Mouse (Mus musculus): ENCODE measurements around the gene Atp6v0e. TPM values are rescaled to one million over a fixed set of nuclear protein-coding genes. Genes with fewer than 3 reads are reported as not detected.

The Atp6v0e gene
- total and polyA plus RNA-seq, 3 experiments = 190 to 422 (median 226) TPM

DNA sequence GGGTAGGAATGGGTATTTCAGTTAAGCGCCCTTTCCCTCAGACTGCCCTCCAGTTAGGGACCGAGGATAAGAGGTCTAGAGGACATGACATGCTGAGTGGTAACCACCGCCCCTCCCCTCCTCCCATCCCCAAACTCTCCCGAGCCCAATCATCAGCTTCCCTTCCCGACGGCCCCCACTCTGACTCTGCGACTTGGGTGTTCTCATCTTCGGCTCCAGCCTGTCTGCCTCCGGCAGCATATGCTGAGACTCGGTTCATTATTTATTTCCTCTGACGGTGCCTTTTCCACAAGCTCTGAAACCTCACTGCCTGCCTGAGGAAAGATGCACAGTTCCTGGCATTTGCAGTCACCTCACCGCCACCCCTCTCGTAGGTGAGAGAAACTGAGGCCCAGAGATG is 15.7 kb upstream of the Atp6v0e start:
- no peaks in the 10 kb centered on the region for H3K79me2 ChIP-seq (replicated peaks; ENCODE audit: control insufficient read depth, extremely low read depth, insufficient read depth, poor library complexity, severe bottlenecking)
- dilution Hi-C loops (cut with MboI; ENCODE audit: extremely low pct_ligation_motif_present, extremely low pct_unique_long_range_greater_than_20kb, low sequenced_read_pairs) = no loop called here
- H3K27ac ChIP-seq (ENCODE audit: insufficient read depth, low read depth) = no peak overlapping the region

DNA sequence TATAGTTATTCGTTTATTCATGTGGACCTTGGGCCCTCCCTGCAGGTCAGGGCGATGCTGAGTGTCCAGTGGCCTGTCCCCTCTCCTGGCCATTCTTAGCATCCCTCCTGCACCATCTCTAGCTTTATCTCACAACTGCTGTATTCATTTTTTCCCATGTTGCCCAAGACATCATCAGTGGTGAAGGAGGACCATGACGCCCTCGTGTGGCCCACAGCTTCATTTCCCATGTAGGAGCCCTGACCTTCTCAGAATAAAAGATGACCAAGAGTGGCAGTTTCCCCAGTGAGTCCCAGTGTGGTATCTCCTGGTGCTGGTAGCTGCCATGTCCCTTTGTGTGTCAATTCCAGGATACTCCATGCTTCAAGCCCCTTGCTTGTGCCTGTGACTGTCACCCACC is 13.5 kb upstream of the Atp6v0e start:
- H3K9me3 ChIP-seq (replicated peaks; ENCODE audit: low read length) = no peaks in the 10 kb centered on the region
- no peak overlapping the region for H3K4me3 ChIP-seq (replicated peaks in 1 of 3; ENCODE audit: low read depth in 2 of 3, low read length in 2 of 3, poor library complexity in 1 of 3)
- H3K36me3 ChIP-seq (replicated peaks in 1 of 2; ENCODE audit: control insufficient read depth in 1 of 2, insufficient read depth in 1 of 2, low read length in 1 of 2) = peaks cover 60 to 93% of the 10 kb centered on the region in 2 experiments
- H3K79me2 ChIP-seq (replicated peaks; ENCODE audit: control insufficient read depth, extremely low read depth, insufficient read depth, poor library complexity, severe bottlenecking) = no peaks in the 10 kb centered on the region
- dilution Hi-C loops (cut with MboI; ENCODE audit: extremely low pct_ligation_motif_present, extremely low pct_unique_long_range_greater_than_20kb, low sequenced_read_pairs) (no loop called here), in situ Hi-C loops (cut with MboI; ENCODE audit: low pct_ligation_motif_present, low pct_unique_long_range_greater_than_20kb, low sequenced_read_pairs) (loop anchor here (25.0 kb wide), 1 partner anchor 362 kb away; no protein-coding TSS in a partner anchor)
- TF ChIP-seq RAD21 (IDR thresholded peaks at IDR 0.05; ENCODE audit: low read depth, low read length) (peak; percentile 49), MAZ (IDR thresholded peaks at IDR 0.05; ENCODE audit: low read depth, low read length) (no peak), SMC3 (IDR thresholded peaks at IDR 0.05; ENCODE audit: low read depth, low read length) (peak; percentile 55), TCF12 (IDR thresholded peaks at IDR 0.05; ENCODE audit: low read depth, low read length) (no peak), MEF2A (IDR thresholded peaks at IDR 0.05; ENCODE audit: borderline replicate concordance, low read depth, low read length) (no peak), CTCF (conservative IDR thresholded peaks at IDR 0.05 in 1 of 2, IDR thresholded peaks at IDR 0.05 in 1 of 2; ENCODE audit: low read depth in 2 of 2, low read length in 2 of 2) (peak in 1 of 2 experiments; percentile 61; a peak in 2 of 4 replicates), NRF1 (IDR thresholded peaks at IDR 0.05; ENCODE audit: low read depth, low read length) (no peak)
- peak; percentile 29 for DNase-seq (ENCODE audit: extremely low read depth)
- H3K4me1 ChIP-seq (ENCODE audit: control insufficient read depth in 1 of 2, insufficient read depth in 2 of 2) = no peaks in the 10 kb centered on the region
- no peak overlapping the region for H3K4me2 ChIP-seq (ENCODE audit: insufficient read depth, low read depth, poor library complexity, severe bottlenecking)
- H3K9ac ChIP-seq (ENCODE audit: insufficient read depth, low read depth) = no peak overlapping the region
- H3K27me3 ChIP-seq (replicated peaks) = no peaks in the 10 kb centered on the region
- H3K27ac ChIP-seq (ENCODE audit: insufficient read depth, low read depth) = no peak overlapping the region

More for the DNA sequence above, 15.7 kb upstream of the Atp6v0e start:
- Histone ChIP-seq H3K9ac (ENCODE audit: insufficient read depth, low read depth) (no peak overlapping the region), H3K4me3 (replicated peaks in 1 of 3; ENCODE audit: low read depth in 2 of 3, low read length in 2 of 3, poor library complexity in 1 of 3) (no peak overlapping the region), H3K36me3 (replicated peaks in 1 of 2; ENCODE audit: control insufficient read depth in 1 of 2, insufficient read depth in 1 of 2, low read length in 1 of 2) (peaks cover 66 to 94% of the 10 kb centered on the region in 2 experiments), H3K9me3 (replicated peaks; ENCODE audit: low read length) (no peaks in the 10 kb centered on the region), H3K4me1 (ENCODE audit: control insufficient read depth in 1 of 2, insufficient read depth in 2 of 2) (no peaks in the 10 kb centered on the region), H3K4me2 (ENCODE audit: insufficient read depth, low read depth, poor library complexity, severe bottlenecking) (no peak overlapping the region), H3K27me3 (replicated peaks) (no peaks in the 10 kb centered on the region)
- DNase-seq (ENCODE audit: extremely low read depth) = no peak
- in situ Hi-C loops (cut with MboI; ENCODE audit: low pct_ligation_motif_present, low pct_unique_long_range_greater_than_20kb, low sequenced_read_pairs) = loop anchor here (25.0 kb wide), 1 partner anchor 360 kb away; no protein-coding TSS in a partner anchor
- no peak for TF ChIP-seq RCOR1 (conservative IDR thresholded peaks at IDR 0.05; ENCODE audit: low read depth, low read length)
- TF ChIP-seq POLR2AphosphoS2 (IDR thresholded peaks at IDR 0.05; ENCODE audit: low read depth, low read length) = no peak
- no peak for TF ChIP-seq KAT2A (IDR thresholded peaks at IDR 0.05; ENCODE audit: insufficient replicate concordance, low read length)
- no peak for TF ChIP-seq ZC3H11A (IDR thresholded peaks at IDR 0.05; ENCODE audit: low read depth, low read length)
- TF ChIP-seq USF1 (IDR thresholded peaks at IDR 0.05; ENCODE audit: low read depth, low read length) = no peak
